Mouse (Mus musculus) C2C12 (cell line): ENCODE data around the gene Lpp. TPM values are rescaled to one million over a fixed set of nuclear protein-coding genes. Genes with fewer than 3 reads are reported as not detected.

Experiments
- H3K27me3 ChIP-seq: one replicate; pipeline ENCODE4 v1.6.1; 2011; ENCODE audit not compliant: control insufficient read depth, insufficient read depth, insufficient read length
- H3K36me3 ChIP-seq: one replicate; pipeline ENCODE4 v1.6.1; 2011; ENCODE audit not compliant: control insufficient read depth, insufficient read depth
- H3K4me3 ChIP-seq: one replicate; pipeline ENCODE4 v1.5.1; 2011; ENCODE audit warnings: mild to moderate bottlenecking, control low read depth; ENCODE audit not compliant: poor library complexity, insufficient read depth, severe bottlenecking
- H3K79me2 ChIP-seq: one replicate; pipeline ENCODE4 v1.6.1; 2011; ENCODE audit not compliant: control insufficient read depth, insufficient read depth
- H3K79me3 ChIP-seq: one replicate; pipeline ENCODE4 v1.6.1; 2011; ENCODE audit warnings: low read depth, control low read depth
- H3ac ChIP-seq: one replicate; pipeline ENCODE3; 2011; ENCODE audit warnings: low read depth; ENCODE audit not compliant: control insufficient read depth, insufficient read length
- CEBPB ChIP-seq: IDR thresholded peaks from one replicate; pipeline ENCODE4 v1.6.1; 2011; ENCODE audit warnings: low read depth, mild to moderate bottlenecking, control low read depth, moderate library complexity
- CTCF ChIP-seq: IDR thresholded peaks from one replicate; pipeline ENCODE4 v1.5.1; 2011; ENCODE audit not compliant: control insufficient read depth, insufficient read depth, insufficient read length
- FOSL1 ChIP-seq: IDR thresholded peaks from one replicate; pipeline ENCODE4 v1.8.0; 2011; ENCODE audit warnings: mild to moderate bottlenecking, low read length; ENCODE audit not compliant: poor library complexity, insufficient read depth, severe bottlenecking
- MAX ChIP-seq: IDR thresholded peaks from one replicate; pipeline ENCODE4 v1.6.1; 2011; ENCODE audit warnings: mild to moderate bottlenecking, control low read depth
- MYOD1 ChIP-seq: IDR thresholded peaks from one replicate; pipeline ENCODE4 v1.6.1; 2011; ENCODE audit warnings: low read depth; ENCODE audit not compliant: control insufficient read depth, insufficient read length
- MYOG ChIP-seq: IDR thresholded peaks from one replicate; pipeline ENCODE4 v1.6.1; 2011; ENCODE audit not compliant: control insufficient read depth, insufficient read length; ENCODE audit errors: extremely low read depth
- USF1 ChIP-seq: IDR thresholded peaks from one replicate; pipeline ENCODE4 v1.6.1; 2011; ENCODE audit warnings: low read depth, mild to moderate bottlenecking, control low read depth, moderate library complexity
- polyA plus RNA-seq: library from polyadenylated mRNA; unstranded; fragments of >200 nt; fragmentation: generic; extraction: Trizol; gene quantifications from one replicate; pipeline ENCODE4 v1.2.1, GENCODE M21; 2012; ENCODE audit warnings: missing spikeins

Lpp gene
- polyA plus RNA-seq, 1 experiment, result 9.6 TPM

DNA sequence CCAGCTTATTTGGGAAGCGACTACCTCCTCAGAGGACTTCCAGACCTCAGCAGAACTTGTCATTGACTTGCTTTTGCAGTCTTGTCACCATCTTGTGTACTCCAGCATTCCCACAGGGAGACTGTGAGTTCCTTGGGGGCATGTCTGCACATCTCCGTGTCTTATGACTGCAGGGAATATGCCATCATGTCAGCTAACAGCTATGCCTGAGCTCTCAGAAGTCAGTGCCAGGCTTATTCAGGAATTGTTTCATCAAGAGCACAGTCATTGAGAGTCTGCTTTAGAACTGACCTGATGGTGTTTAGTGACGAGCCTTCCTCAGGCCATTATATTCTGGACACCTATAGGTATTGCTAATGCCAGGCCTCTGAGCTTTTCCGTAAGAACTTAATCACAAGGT lies 60.2 kb downstream of the Lpp start:
- H3K79me3 ChIP-seq, result peaks cover 72% of the 10 kb centered on the region
- no peak overlapping the region for H3K4me3 ChIP-seq
- peaks cover 96% of the 10 kb centered on the region for H3K79me2 ChIP-seq
- H3ac ChIP-seq, result no peak overlapping the region
- peaks cover 31% of the 10 kb centered on the region for H3K36me3 ChIP-seq
- H3K27me3 ChIP-seq, result no peaks in the 10 kb centered on the region
- TF ChIP-seq MYOD1 (no peak), USF1 (no peak), FOSL1 (no peak), MAX (no peak), CTCF (no peak), CEBPB (no peak), MYOG (no peak)

DNA sequence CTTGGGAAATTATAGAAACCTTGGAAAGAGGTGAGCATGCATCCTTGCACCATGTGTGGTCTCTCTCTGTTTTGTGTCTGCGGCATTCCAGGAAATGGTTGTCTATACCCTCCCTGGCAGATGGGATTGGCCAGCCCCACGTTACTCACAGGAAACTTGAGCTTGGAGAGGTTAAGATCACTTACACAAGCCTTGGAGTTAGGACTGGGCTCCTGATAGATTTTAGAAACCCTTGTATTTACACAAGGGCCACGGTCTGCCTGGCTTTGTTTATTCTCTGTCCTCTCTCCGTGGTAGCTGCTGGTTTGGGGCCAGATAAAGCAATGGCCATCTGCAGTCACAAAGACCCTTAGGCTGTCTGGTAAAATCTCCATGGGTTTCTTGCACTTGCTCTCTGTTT lies 61.2 kb downstream of the Lpp start:
- H3ac ChIP-seq, result no peak overlapping the region

GRCm38 (mm10) chr16:24455361-24455855 lies 62.1 kb downstream of the Lpp start:
- Histone ChIP-seq H3K4me3 (no peak overlapping the region), H3K79me2 (peaks cover 96% of the 10 kb centered on the region), H3K79me3 (peaks cover 68% of the 10 kb centered on the region), H3ac (no peak overlapping the region), H3K27me3 (no peaks in the 10 kb centered on the region), H3K36me3 (peaks cover 46% of the 10 kb centered on the region)
- TF ChIP-seq MYOD1 (no peak), USF1 (no peak), CEBPB (no peak), CTCF (no peak), FOSL1 (no peak), MYOG (no peak), MAX (no peak)

More for the DNA sequence above, 61.2 kb downstream of the Lpp start:
- H3K79me2 ChIP-seq, result peaks cover 96% of the 10 kb centered on the region
- H3K36me3 ChIP-seq, result peaks cover 40% of the 10 kb centered on the region
- no peak for TF ChIP-seq MAX
- TF ChIP-seq MYOG, result no peak
- no peak for TF ChIP-seq CTCF
- no peak for TF ChIP-seq USF1
- no peak for TF ChIP-seq CEBPB
- no peak for TF ChIP-seq MYOD1
- TF ChIP-seq FOSL1, result no peak
- no peaks in the 10 kb centered on the region for H3K27me3 ChIP-seq
- H3K79me3 ChIP-seq, result peaks cover 68% of the 10 kb centered on the region
- H3K4me3 ChIP-seq, result no peak overlapping the region

DNA sequence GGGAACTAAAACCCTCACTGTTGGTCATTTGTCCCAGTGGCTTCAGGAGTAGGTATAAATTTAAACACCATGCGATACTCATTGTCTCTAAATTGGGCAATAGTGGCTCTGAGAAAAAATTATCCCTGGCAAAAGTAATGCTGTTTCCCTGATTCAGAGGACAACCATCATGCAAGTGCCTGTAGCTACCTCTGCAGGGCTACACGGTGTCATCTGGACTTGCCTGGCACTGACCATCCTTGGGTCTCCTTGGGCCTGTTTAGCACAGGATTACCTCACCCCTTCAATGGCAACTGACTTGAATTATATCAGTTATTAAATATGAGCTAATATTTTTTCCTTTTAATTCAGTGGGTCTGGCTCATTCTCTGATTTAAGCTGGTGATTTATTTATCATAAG lies 70.5 kb downstream of the Lpp start:
- peaks cover 100% of the 10 kb centered on the region for H3K79me2 ChIP-seq
- H3K4me3 ChIP-seq, result no peak overlapping the region
- H3ac ChIP-seq, result no peak overlapping the region
- peaks cover 77% of the 10 kb centered on the region for H3K79me3 ChIP-seq
- TF ChIP-seq USF1, result no peak
- TF ChIP-seq CTCF, result no peak
- TF ChIP-seq MYOG, result no peak
- no peak for TF ChIP-seq MAX
- TF ChIP-seq MYOD1, result no peak
- TF ChIP-seq FOSL1, result no peak
- peaks cover 38% of the 10 kb centered on the region for H3K36me3 ChIP-seq
- no peaks in the 10 kb centered on the region for H3K27me3 ChIP-seq

- no peak for TF ChIP-seq CEBPB
- TF ChIP-seq MYOG, result no peak
- no peak for TF ChIP-seq FOSL1
- no peak for TF ChIP-seq USF1
- TF ChIP-seq CTCF, result no peak
- no peak for TF ChIP-seq MYOD1
- no peak for TF ChIP-seq MAX
- Histone ChIP-seq H3K4me3 (no peak overlapping the region), H3K79me2 (peaks cover 100% of the 10 kb centered on the region), H3K36me3 (peaks cover 32% of the 10 kb centered on the region), H3K79me3 (peaks cover 76% of the 10 kb centered on the region), H3ac (no peak overlapping the region), H3K27me3 (no peaks in the 10 kb centered on the region)
Observed at GRCm38 (mm10) chr16:24464436-24464835, 71.1 kb downstream of the Lpp start.

DNA sequence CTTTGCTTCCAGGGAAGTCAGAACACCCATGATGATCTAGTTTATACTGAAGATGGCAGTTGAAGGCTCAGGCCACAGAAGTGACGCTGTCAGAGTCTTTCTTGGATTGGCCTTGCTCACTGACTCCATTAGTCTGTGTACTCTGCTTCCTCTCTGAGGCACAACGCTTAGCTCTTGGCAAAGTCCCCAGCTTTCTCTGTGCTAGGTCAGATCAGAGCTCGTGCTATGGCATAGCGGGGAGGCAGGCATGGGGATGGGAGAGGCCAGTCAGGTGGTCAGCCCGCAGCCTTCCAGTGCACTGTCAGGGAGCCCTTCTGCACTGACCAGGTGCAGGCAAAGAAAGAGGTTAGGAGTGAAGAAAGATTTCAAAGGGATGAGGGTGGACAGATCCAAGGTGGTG lies 72.3 kb downstream of the Lpp start:
- peaks cover 23% of the 10 kb centered on the region for H3K36me3 ChIP-seq
- no peaks in the 10 kb centered on the region for H3K27me3 ChIP-seq
- TF ChIP-seq USF1 (no peak), CEBPB (no peak)
- no peak overlapping the region for H3K4me3 ChIP-seq
- peaks cover 98% of the 10 kb centered on the region for H3K79me2 ChIP-seq
- H3ac ChIP-seq, result no peak overlapping the region
- peaks cover 74% of the 10 kb centered on the region for H3K79me3 ChIP-seq
